Mouse (Mus musculus): ENCODE results near the gene Best2. TPM values are rescaled to one million over a fixed set of nuclear protein-coding genes. Genes with fewer than 3 reads are reported as not detected.

Gene Best2
- total RNA-seq, 2 experiments from 2014 or later = not detected

GRCm38 (mm10) chr8:84970135-84970790 lies 44.1 kb downstream of the Best2 start:
- DNase-seq = no peak
- intact Hi-C loops (cut with DNase I) = no loop called here

- DNase-seq = peak; percentile 77 to 78
- intact Hi-C loops (cut with DNase I) = no loop called here
Observed at GRCm38 (mm10) chr8:84969241-84970134, 44.8 kb downstream of the Best2 start, which contains the start of the genes Gm49661, Prdx2 and Rnaseh2a. Gene Gm49661 (minus strand): TSS chr8:84969433. Gene Prdx2 (plus strand): TSS chr8:84969587. Gene Rnaseh2a (minus strand): TSS chr8:84969767.

- intact Hi-C loops (cut with DNase I) = no loop called here
- no peak for DNase-seq
Observed at GRCm38 (mm10) chr8:84968650-84969049, 45.7 kb downstream of the Best2 start.

- DNase-seq = no peak
- intact Hi-C loops (cut with DNase I) = no loop called here
Observed at GRCm38 (mm10) chr8:84967532-84968304, 46.6 kb downstream of the Best2 start.

- DNase-seq = no peak
- intact Hi-C loops (cut with DNase I) = no loop called here
Observed at GRCm38 (mm10) chr8:84966603-84967002, 47.7 kb downstream of the Best2 start.

GRCm38 (mm10) chr8:84965731-84966291 lies 48.5 kb downstream of the Best2 start:
- intact Hi-C loops (cut with DNase I) = no loop called here
- peak; percentile 90 to 91 for DNase-seq

GRCm38 (mm10) chr8:84963952-84964351 lies 50.4 kb downstream of the Best2 start:
- intact Hi-C loops (cut with DNase I) = no loop called here
- no peak for DNase-seq

GRCm38 (mm10) chr8:84959811-84960210 lies 54.5 kb downstream of the Best2 start:
- peak; percentile 29 to 53 for DNase-seq
- intact Hi-C loops (cut with DNase I) = no loop called here

Small RNAs within 50 kb of the gene (microRNA-seq; reads per million reads assigned to microRNA genes)
- gene Mir7070 = 0 to 6.5 reads per million in 2 experiments

Other genes with a start within 250 kb of the Best2 start
- 100 to 1,000 TPM; 276 to 280 TPM for gene Nfix, start 214.2 kb downstream of the Best2 start, total RNA-seq (2021)
- gene Dand5, start 191.7 kb downstream of the Best2 start, total RNA-seq (2021) = 1 to 10 TPM; 6.1 to 6.4 TPM
- 10 to 100 TPM; 23.0 to 25.0 TPM for gene Gadd45gip1, start 183.0 kb downstream of the Best2 start, total RNA-seq (2021)
- gene Rad23a, start 173.9 kb downstream of the Best2 start, total RNA-seq (2021) = 10 to 100 TPM; 78.9 to 79.9 TPM
- gene Calr, start 167.6 kb downstream of the Best2 start, total RNA-seq (2021) = 100 to 1,000 TPM; 262 to 331 TPM
- 10 to 100 TPM; 23.7 to 27.8 TPM for gene Farsa, start 157.5 kb downstream of the Best2 start, total RNA-seq (2021)
- 1 to 10 TPM; 2.2 to 3.7 TPM for gene Syce2, start 142.4 kb downstream of the Best2 start, total RNA-seq (2021)
- 10 to 100 TPM; 41.4 to 42.0 TPM for gene Gcdh, start 120.6 kb downstream of the Best2 start, total RNA-seq (2021)
- not detected for gene Klf1, start 112.6 kb downstream of the Best2 start, total RNA-seq (2021)
- 1 to 10 TPM; 5.9 to 7.3 TPM for gene Dnase2a, start 106.0 kb downstream of the Best2 start, total RNA-seq (2021)
- not detected for gene Mast1, start 77.2 kb downstream of the Best2 start, total RNA-seq (2021)
- not detected for gene Rtbdn, start 67.5 kb downstream of the Best2 start, total RNA-seq (2021)
- 1 to 10 TPM; 1.1 to 2.7 TPM for gene Gm49661, start 45.1 kb downstream of the Best2 start, total RNA-seq (2021)
- 100 to 1,000 TPM; 627 to 727 TPM for gene Prdx2, start 44.9 kb downstream of the Best2 start, total RNA-seq (2021)
- gene Rnaseh2a, start 44.8 kb downstream of the Best2 start, total RNA-seq (2021) = 10 to 100 TPM; 39.7 to 50.7 TPM
- gene Junb, start 35.8 kb downstream of the Best2 start, total RNA-seq (2021) = 10 to 100 TPM; 11.2 to 13.9 TPM
- gene Hook2, start 23.9 kb downstream of the Best2 start, total RNA-seq (2021) = 1 to 10 TPM; 1.6 to 2.0 TPM
- gene Asna1, start 10.8 kb upstream of the Best2 start, total RNA-seq (2021) = 10 to 100 TPM; 65.7 to 67.1 TPM
- gene Trir, start 12.3 kb upstream of the Best2 start, total RNA-seq (2021) = 10 to 100 TPM; 90.8 to 99.1 TPM
- gene Tnpo2, start 22.4 kb upstream of the Best2 start, total RNA-seq (2021) = 10 to 100 TPM; 28.0 to 42.2 TPM
- 1 to 10 TPM; 6.8 to 9.1 TPM for gene Fbxw9, start 45.5 kb upstream of the Best2 start, total RNA-seq (2021)
- gene Gm5741, start 53.5 kb upstream of the Best2 start, total RNA-seq (2021) = not detected
- gene Dhps, start 57.2 kb upstream of the Best2 start, total RNA-seq (2021) = 10 to 100 TPM; 23.5 to 27.8 TPM
- gene Wdr83os, start 66.2 kb upstream of the Best2 start, total RNA-seq (2021) = 10 to 100 TPM; 37.0 to 40.2 TPM
- 10 to 100 TPM; 27.2 to 27.6 TPM for gene Wdr83, start 66.8 kb upstream of the Best2 start, total RNA-seq (2021)
- gene Man2b1, start 68.7 kb upstream of the Best2 start, total RNA-seq (2021) = 10 to 100 TPM; 30.4 to 37.8 TPM
- 1 to 10 TPM; 2.0 to 2.5 TPM for gene Zfp791, start 108.6 kb upstream of the Best2 start, total RNA-seq (2021)
- gene Cks1brt, start 137.4 kb upstream of the Best2 start, total RNA-seq (2021) = not detected
- gene Olfr371, start 211.5 kb upstream of the Best2 start, total RNA-seq (2021) = not detected

Data from heart, postnatal 14 days (tissue).